Mouse (Mus musculus) neural tube, embryonic 15.5 days (tissue): Measurements from ENCODE around the gene Kcnn1. TPM values are rescaled to one million over a fixed set of nuclear protein-coding genes. Genes with fewer than 3 reads are reported as not detected.

Source experiments
- ATAC-seq: fragments of 200-750 bp; cut with Nextera tagmentation; 2 replicates; pipeline ENCODE4 v1.8.0; 2017; ENCODE audit warnings: mild to moderate bottlenecking, moderate TSS enrichment, moderate library complexity; ENCODE audit not compliant: low FRiP score
- H3K27ac ChIP-seq: fragments of 300-500 bp; sonication (generic); replicated peaks from 2 replicates; pipeline ENCODE4 v1.5.1; 2015; ENCODE audit warnings: mild to moderate bottlenecking, inconsistent platforms
- H3K27me3 ChIP-seq: fragments of 300-500 bp; sonication (generic); replicated peaks from 2 replicates; pipeline ENCODE4 v1.6.1; 2015; ENCODE audit warnings: inconsistent platforms
- H3K36me3 ChIP-seq: fragments of 300-500 bp; sonication (generic); 2 replicates; pipeline ENCODE4 v1.6.1; 2015; ENCODE audit warnings: inconsistent platforms
- H3K4me1 ChIP-seq: fragments of 300-500 bp; sonication (generic); 2 replicates; pipeline ENCODE4 v1.6.1; 2015; ENCODE audit warnings: inconsistent platforms
- H3K4me2 ChIP-seq: fragments of 300-500 bp; sonication (generic); 2 replicates; pipeline ENCODE4 v1.6.1; 2015; ENCODE audit warnings: inconsistent platforms, mild to moderate bottlenecking, moderate library complexity
- H3K4me3 ChIP-seq: fragments of 300-500 bp; sonication (generic); replicated peaks from 2 replicates; pipeline ENCODE4 v1.5.1; 2015; ENCODE audit warnings: mild to moderate bottlenecking, inconsistent platforms
- H3K9ac ChIP-seq: fragments of 300-500 bp; sonication (generic); replicated peaks from 2 replicates; pipeline ENCODE4 v1.6.1; 2015; ENCODE audit warnings: mild to moderate bottlenecking, inconsistent platforms
- H3K9me3 ChIP-seq: fragments of 300-500 bp; sonication (generic); replicated peaks from 2 replicates; pipeline ENCODE4 v1.6.1; 2016; ENCODE audit warnings: inconsistent platforms
- WGBS: fragments of 180-500 bp; shearing (Covaris S2); methylation state at CpG from one replicate; pipeline ENCODE4 v1.1.7; 2015; ENCODE audit warnings: mixed read lengths; 5-methylcytosine and 5-hydroxymethylcytosine counted together
- polyA plus RNA-seq: library from polyadenylated mRNA; unstranded; fragments of >200 nt; fragmentation: Nextera tagmentation; extraction: Ambion mirVana; gene quantifications from 2 replicates; pipeline ENCODE4 v1.2.1, GENCODE M21; 2015

Kcnn1 gene
- 17.6 and 18.6 TPM in 2 replicates for polyA plus RNA-seq

DNA sequence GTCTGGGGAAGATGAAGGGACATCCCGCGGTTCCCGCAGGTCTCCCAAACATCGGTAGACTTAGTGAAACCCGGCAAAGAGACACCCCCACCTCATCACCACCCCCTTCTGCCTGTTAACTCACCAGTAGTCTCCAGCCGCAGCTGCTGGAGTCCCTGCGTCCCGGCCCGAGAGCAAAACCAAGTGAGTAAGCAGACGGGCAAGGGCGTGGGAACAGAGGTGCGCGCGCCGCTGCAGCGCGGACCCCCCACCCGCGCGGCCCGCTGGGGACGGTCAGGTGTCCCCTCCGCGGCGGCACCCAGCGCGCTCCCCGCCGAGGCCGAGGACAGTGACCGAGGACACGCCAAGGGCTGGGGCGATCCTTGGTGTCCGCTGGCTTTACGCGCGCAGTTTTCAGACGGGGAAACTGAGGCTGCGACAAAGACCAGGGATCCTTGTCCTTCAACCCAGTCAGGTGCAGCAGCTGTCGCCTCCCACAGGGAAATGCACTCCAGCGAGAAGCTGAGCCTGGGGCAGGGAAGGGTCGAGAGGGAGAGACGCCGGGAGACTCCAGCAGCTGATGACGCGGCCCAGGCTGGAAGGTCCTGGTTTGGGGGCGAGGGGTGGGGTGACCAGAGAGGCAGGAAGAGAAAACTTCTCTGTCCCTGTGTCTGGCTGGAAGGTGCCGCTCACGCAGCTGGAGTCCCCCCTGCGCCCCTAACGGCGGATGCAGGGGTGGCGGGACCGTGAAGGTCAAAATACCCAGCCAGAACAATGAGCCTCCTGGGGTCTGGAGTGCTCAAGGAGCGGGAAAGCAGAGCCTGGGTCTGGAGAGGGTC, at the start of gene Kcnn1:
Gene Kcnn1, minus strand, starts transcription at position 435 of the 818 bp plus-strand sequence.
- peaks cover 58% of the 10 kb centered on the region for H3K4me1 ChIP-seq

GRCm38 (mm10) chr8:70911596-70911995, 48.5 kb upstream of the Kcnn1 start:
- peaks cover 18% of the 10 kb centered on the region for H3K4me1 ChIP-seq
- 94% methylated on average over 5 of the region's 5 CpGs for WGBS
- ATAC-seq: no peak
- H3K9ac ChIP-seq: no peak overlapping the region
- no peak overlapping the region for H3K4me3 ChIP-seq
- peaks cover 60% of the 10 kb centered on the region for H3K36me3 ChIP-seq
- no peaks in the 10 kb centered on the region for H3K27me3 ChIP-seq
- no peak overlapping the region for H3K4me2 ChIP-seq
- no peak overlapping the region for H3K27ac ChIP-seq
- H3K9me3 ChIP-seq: no peaks in the 10 kb centered on the region

More for the DNA sequence above, at the start of gene Kcnn1:
- Histone ChIP-seq H3K9me3 (no peaks in the 10 kb centered on the region), H3K4me3 (peak within 1 kb of the TSS; percentile 48), H3K36me3 (peaks cover 6% of the 10 kb centered on the region; the same call in 1 of the 2 replicates), H3K4me2 (peak within 1 kb of the TSS; percentile 86), H3K27me3 (no peaks in the 10 kb centered on the region; the same call in 1 of the 2 replicates), H3K27ac (peak within 1 kb of the TSS; percentile 94), H3K9ac (peak within 1 kb of the TSS; percentile 61)
- no peak for ATAC-seq
- under 1% methylated on average over 55 of the region's 55 CpGs for WGBS

DNA sequence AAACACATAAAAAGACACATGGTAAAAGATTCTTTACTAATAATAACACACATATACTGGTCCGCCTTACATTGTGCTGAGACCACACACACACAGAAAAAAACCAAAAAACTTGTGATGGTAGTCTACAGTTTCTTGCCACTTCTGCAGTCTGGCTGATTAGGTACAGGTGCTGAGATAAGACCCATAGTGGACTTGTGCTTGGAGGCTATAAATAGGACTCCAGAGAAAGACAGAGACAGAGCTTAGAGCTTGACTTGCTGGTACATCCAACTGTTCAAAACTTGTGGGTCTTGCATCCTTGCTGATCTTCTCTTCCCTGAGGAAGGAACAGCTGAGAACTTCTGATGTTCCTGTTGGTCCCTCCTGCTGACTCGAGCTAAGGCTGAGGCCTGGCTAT, 44.5 kb upstream of the Kcnn1 start:
- H3K4me3 ChIP-seq: no peak overlapping the region
- 100% methylated on average over 2 of the region's 2 CpGs for WGBS
- no peak overlapping the region for H3K9ac ChIP-seq
- no peak for ATAC-seq
- peaks cover 20% of the 10 kb centered on the region for H3K4me1 ChIP-seq
- peaks cover 6% of the 10 kb centered on the region for H3K27me3 ChIP-seq
- H3K36me3 ChIP-seq: peaks cover 19% of the 10 kb centered on the region
- no peak overlapping the region for H3K4me2 ChIP-seq
- no peaks in the 10 kb centered on the region for H3K9me3 ChIP-seq
- H3K27ac ChIP-seq: no peak overlapping the region

DNA sequence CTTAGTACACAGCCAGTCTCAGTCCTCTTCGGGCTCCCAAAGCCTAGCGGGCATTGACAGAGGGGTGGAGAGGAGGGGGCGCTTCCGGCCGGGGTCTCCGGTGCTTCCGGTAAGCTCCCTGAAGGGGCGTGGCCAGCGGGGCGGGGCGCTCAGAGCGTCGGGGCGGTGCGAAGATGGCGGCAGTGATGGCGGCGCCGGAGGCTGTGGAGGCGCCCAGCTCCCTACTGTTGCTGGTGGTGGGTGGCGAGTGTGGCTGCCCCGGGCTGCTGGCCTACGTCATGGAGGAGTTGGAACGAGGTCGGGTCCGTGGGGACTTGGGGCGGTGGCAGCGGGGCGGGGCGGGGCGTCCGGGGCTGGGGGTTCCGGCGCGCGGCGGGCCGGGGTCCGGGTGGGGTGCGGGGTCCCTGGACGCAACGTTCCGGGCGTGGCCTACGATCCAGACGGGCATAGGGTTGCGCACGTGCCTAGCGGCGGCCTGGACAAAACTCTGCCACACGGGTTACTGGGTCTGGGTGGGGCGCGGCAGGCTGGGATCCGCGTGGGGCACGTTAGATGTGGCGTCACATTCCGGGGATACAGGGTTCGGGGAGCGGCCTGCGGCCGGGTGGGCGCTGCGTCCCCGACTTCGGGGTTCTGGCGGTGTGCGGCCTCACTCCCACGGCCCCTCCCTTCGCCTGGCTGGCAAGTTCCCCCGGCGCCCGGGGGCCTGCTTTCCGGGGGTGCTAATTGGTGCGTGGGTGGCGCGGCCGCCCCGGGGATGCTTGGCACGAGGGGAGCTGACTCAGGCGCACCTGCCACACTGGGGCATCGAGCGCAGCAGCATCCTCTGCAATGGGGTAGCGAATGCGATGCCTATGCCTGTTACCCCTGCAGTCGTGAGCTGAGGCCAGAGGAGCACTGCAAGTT, 43.0 kb upstream of the Kcnn1 start, which contains the start of gene Map1s:
Gene Map1s, plus strand, starts transcription at position 102 of the 906 bp plus-strand sequence.
- H3K9ac ChIP-seq: peak within 1 kb of the TSS; percentile 91
- H3K9me3 ChIP-seq: no peaks in the 10 kb centered on the region
- under 1% methylated on average over 77 of the region's 86 CpGs for WGBS
- peak within 1 kb of the TSS; percentile 89 for H3K4me3 ChIP-seq
- H3K4me1 ChIP-seq: peaks cover 19% of the 10 kb centered on the region
- H3K27me3 ChIP-seq: peaks cover 12% of the 10 kb centered on the region
- ATAC-seq: peak; percentile 96
- peak within 1 kb of the TSS; percentile 90 for H3K4me2 ChIP-seq
- H3K27ac ChIP-seq: peak within 1 kb of the TSS; percentile 93
- H3K36me3 ChIP-seq: peaks cover 5% of the 10 kb centered on the region; the same call in 1 of the 2 replicates

DNA sequence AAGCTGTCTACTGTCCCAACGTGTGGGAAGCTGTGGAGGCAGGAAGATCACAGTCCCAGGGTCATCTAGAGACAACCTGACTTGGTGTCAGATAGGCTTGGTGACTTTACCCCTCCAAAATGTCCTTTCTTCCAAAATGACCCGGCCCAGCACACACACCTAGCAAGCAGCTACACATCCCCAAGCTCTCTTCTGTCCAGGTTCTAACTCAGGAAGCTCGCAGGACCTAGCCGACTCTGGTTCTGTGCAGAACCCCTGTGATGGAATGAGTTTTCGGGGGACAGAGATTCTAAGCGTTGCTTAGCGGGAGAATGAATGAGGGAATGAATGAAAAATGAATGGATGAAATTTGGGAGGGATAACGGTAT, 42.4 kb upstream of the Kcnn1 start:
- no peaks in the 10 kb centered on the region for H3K9me3 ChIP-seq
- H3K27ac ChIP-seq: peak overlapping the region; percentile 93
- ATAC-seq: peak; percentile 49
- H3K36me3 ChIP-seq: peaks cover 3% of the 10 kb centered on the region; the same call in 1 of the 2 replicates
- H3K4me1 ChIP-seq: peaks cover 17% of the 10 kb centered on the region
- 14% methylated on average over 8 of the region's 8 CpGs for WGBS
- peak overlapping the region; percentile 89 for H3K4me3 ChIP-seq
- H3K27me3 ChIP-seq: peaks cover 12% of the 10 kb centered on the region
- H3K9ac ChIP-seq: peak overlapping the region; percentile 91
- peak overlapping the region; percentile 90 for H3K4me2 ChIP-seq

DNA sequence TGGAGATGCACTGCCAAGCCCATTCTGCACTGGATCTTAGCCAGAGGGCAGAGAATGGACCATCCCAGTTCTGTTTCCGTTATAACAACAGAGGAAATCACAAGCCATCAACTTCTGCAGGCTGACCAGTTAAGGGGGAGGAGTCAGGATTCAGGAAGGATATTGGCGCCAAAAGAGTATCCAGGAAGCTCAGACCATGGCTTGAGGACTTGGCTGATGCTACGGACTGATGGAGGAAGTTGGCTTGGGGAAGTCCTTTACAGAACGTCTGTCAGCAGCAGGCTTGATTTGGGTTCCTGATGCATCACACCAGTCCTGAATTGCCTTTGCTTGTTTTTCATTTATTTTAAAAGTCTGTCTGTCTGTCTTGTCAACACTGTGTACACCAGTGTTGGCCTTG, 41.5 kb upstream of the Kcnn1 start:
- Histone ChIP-seq H3K36me3 (peaks cover under 1% of the 10 kb centered on the region; the same call in 1 of the 2 replicates), H3K4me3 (no peak overlapping the region), H3K27ac (no peak overlapping the region), H3K9me3 (no peaks in the 10 kb centered on the region), H3K4me2 (no peak overlapping the region), H3K27me3 (peaks cover 12% of the 10 kb centered on the region), H3K4me1 (peaks cover 17% of the 10 kb centered on the region), H3K9ac (no peak overlapping the region)
- ATAC-seq: no peak
- WGBS: 67% methylated on average over 4 of the region's 4 CpGs

GRCm38 (mm10) chr8:70903582-70903981, 40.5 kb upstream of the Kcnn1 start:
- H3K27me3 ChIP-seq: peaks cover 12% of the 10 kb centered on the region
- no peak for ATAC-seq
- peaks cover 20% of the 10 kb centered on the region for H3K4me1 ChIP-seq
- H3K9ac ChIP-seq: no peak overlapping the region
- H3K4me3 ChIP-seq: no peak overlapping the region
- H3K27ac ChIP-seq: no peak overlapping the region
- no peaks in the 10 kb centered on the region for H3K9me3 ChIP-seq
- no peak overlapping the region for H3K4me2 ChIP-seq
- no peaks in the 10 kb centered on the region for H3K36me3 ChIP-seq

GRCm38 (mm10) chr8:70903112-70903511, 40.1 kb upstream of the Kcnn1 start:
- Histone ChIP-seq H3K4me3 (no peak overlapping the region), H3K27ac (no peak overlapping the region), H3K9ac (no peak overlapping the region), H3K27me3 (peaks cover 12% of the 10 kb centered on the region), H3K4me2 (no peak overlapping the region), H3K9me3 (no peaks in the 10 kb centered on the region), H3K4me1 (peaks cover 25% of the 10 kb centered on the region), H3K36me3 (no peaks in the 10 kb centered on the region)
- ATAC-seq: no peak
- WGBS: 56% methylated on average over 4 of the region's 4 CpGs

- ATAC-seq: no peak
- no peak overlapping the region for H3K4me3 ChIP-seq
- H3K4me2 ChIP-seq: no peak overlapping the region
- 35% methylated on average over 5 of the region's 5 CpGs for WGBS
- peaks cover 20% of the 10 kb centered on the region for H3K4me1 ChIP-seq
- no peak overlapping the region for H3K27ac ChIP-seq
- peaks cover 12% of the 10 kb centered on the region for H3K27me3 ChIP-seq
- H3K9ac ChIP-seq: no peak overlapping the region
- no peaks in the 10 kb centered on the region for H3K9me3 ChIP-seq
- H3K36me3 ChIP-seq: no peaks in the 10 kb centered on the region
These were observed 39.2 kb upstream of the Kcnn1 start for GRCm38 (mm10) chr8:70902211-70902610.

DNA sequence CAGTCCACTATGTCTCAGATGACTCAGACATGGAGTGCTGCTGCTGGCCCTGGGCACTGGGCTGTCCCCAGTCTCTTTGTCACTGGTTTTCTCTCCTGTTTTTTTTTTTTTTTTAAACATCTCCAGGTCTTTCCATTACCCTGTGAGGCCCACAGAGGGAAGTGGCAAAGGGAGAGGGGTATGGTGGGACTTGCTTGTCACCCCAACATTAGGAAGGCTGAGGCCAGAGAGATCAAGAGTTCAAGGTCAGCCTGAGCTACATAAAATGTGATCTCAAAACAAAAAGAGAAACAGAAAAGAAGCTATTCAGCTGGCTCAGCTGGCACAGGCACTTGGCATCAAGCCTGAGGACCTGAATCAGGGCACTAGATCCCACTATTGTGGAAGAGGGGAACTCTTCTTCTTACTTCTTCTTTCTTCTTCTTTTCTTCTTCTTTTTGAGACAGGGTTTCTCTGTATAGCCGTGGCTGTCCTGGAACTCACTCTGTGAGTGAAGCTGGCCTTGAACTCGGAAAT, 37.9 kb upstream of the Kcnn1 start:
- Histone ChIP-seq H3K9ac (no peak overlapping the region), H3K36me3 (no peaks in the 10 kb centered on the region), H3K4me2 (no peak overlapping the region), H3K27me3 (peaks cover 12% of the 10 kb centered on the region), H3K4me3 (no peak overlapping the region), H3K4me1 (peaks cover 21% of the 10 kb centered on the region), H3K9me3 (no peaks in the 10 kb centered on the region), H3K27ac (no peak overlapping the region)
- no peak for ATAC-seq
- 79% methylated on average over 2 of the region's 2 CpGs for WGBS

DNA sequence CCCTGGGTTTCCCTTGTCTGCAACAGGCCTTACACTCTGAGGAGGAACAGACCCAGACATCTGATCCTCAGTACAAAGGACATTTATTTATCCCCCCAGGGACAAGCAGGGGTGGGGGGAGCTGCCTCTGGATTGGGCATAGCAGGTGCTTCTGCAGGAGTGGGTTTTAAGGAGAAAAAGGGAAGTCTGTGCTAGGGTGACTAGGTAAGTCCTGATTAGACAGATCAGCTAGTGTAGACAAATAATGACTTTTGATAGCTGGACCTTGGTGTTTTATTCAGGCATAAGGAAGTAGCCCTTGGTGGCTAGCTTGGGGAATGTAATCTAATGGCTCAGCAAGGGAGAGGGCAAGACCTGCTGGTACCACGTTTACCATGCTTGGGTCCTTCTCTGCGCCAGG, 36.2 kb upstream of the Kcnn1 start:
- Histone ChIP-seq H3K27me3 (peaks cover 21% of the 10 kb centered on the region), H3K4me3 (no peak overlapping the region), H3K9me3 (no peaks in the 10 kb centered on the region), H3K36me3 (peaks cover 15% of the 10 kb centered on the region), H3K27ac (no peak overlapping the region), H3K4me2 (no peak overlapping the region), H3K4me1 (peaks cover 20% of the 10 kb centered on the region), H3K9ac (no peak overlapping the region)
- ATAC-seq: no peak
- WGBS: 86% methylated on average over 2 of the region's 2 CpGs
